Mouse (Mus musculus) mouse embryonic stem cell (cell line): ENCODE measurements around the gene Dhcr24.

Experiments used
- in situ Hi-C, 2 experiments: fragments of 300-500 bp; cut with MboI; formaldehyde crosslinking; loops; 1 replicate in 1 of 2; 3 replicates in 1 of 2; pipeline ENCODE4 v1.14.3; 2019 to 2020; ENCODE audit warnings: low sequenced_read_pairs in 2 of 2, low pct_unique_long_range_greater_than_20kb in 1 of 2, mixed read lengths in 1 of 2; ENCODE audit not compliant: unreplicated experiment in 1 of 2

Gene Dhcr24

GRCm38 (mm10) chr4:106557262-106557661, 3.6 kb upstream of the Dhcr24 start:
- in situ Hi-C loops: no loop called here

- in situ Hi-C loops: no loop called here
These were observed 2.9 kb upstream of the Dhcr24 start for GRCm38 (mm10) chr4:106557978-106558377.

DNA sequence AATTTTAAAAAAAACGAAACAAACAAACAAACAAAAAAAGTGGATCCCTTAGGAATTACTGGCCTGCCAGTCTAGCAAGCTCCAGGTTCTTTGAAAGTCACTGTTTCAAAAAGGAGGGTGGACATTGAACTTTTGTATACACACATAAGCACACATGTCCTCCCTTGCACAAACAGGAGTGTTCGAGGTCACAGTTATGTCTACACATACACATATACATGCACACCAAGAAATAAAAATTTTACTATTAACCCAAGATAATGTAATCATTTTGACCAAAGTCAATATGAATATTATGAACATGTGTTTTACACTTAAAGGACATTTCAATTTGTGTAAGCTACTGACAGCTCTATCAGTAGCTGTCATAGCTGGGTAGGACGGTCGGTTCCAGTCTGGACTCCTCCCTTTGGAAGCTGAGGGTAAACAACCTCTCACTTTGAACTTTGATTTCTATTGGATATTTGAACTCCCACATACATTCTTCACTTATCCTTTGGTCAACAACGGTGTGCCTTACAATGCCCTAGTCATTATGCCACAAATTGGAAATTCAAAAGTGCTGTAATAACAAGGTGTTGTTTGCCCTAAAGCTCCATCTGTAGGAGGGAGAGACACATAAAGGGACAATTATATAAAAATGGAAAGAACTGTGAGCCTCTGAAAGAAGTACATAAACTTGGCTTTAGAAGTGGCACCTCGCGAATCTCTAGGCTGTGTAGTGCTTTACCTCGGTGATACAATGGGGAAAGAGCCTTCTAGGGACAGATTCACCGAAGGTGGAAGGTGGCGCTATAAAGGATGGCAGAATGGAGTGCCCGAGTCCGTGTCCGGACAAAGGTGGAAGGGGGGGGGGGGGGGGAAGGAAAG, 1.3 kb upstream of the Dhcr24 start:
- in situ Hi-C loops: no loop called here

- in situ Hi-C loops: no loop called here
These were observed 509 bp upstream of the Dhcr24 start for GRCm38 (mm10) chr4:106560213-106560845.

DNA sequence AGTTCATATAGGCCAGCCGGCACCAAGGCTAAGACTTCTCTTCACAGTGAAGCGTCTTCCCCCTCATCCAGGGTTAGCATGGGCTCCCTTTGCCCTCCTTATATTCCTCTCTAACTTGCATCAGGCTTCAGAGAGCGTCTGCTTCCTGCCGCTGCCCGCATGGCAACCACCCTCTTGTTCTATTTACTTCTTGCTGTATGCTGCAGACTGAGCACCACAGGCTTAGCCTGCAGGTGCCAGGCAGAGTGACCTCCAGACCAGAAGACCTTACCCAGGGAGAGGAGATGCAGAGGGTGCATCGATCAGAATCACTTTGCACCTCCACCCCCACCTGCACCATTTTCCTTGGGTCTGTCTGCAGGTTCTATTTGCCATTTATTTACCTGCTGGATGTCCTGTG, 1.2 kb downstream of the Dhcr24 start:
- in situ Hi-C loops: no loop called here

GRCm38 (mm10) chr4:106562837-106563790, 2.3 kb downstream of the Dhcr24 start:
- in situ Hi-C loops: no loop called here

- in situ Hi-C loops: no loop called here
These were observed 3.3 kb downstream of the Dhcr24 start for GRCm38 (mm10) chr4:106564161-106564560.

DNA sequence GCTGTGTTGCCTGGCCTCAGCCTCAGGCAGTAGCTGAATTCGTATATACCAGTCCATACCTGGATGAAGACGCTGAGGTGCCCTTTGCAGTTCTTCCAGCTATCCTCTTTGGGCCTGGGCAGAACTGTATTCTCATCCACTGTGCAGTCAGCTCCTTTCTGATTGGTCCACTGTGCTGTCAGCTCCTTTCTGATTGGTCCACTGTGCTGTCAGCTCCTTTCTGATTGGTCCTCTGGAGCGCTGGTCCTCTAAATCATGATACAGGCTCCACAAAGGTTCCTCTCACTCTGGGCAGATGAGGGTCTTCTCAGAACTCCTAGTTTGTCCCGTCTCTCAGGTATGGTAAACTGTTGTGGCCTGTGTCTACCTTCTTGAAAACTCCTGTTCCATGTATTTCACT, 8.8 kb downstream of the Dhcr24 start:
- in situ Hi-C loops: no loop called here

- in situ Hi-C loops: no loop called here
These were observed 10.4 kb downstream of the Dhcr24 start for GRCm38 (mm10) chr4:106571081-106571724.

GRCm38 (mm10) chr4:106575022-106575421, 14.2 kb downstream of the Dhcr24 start:
- in situ Hi-C loops: no loop called here

DNA sequence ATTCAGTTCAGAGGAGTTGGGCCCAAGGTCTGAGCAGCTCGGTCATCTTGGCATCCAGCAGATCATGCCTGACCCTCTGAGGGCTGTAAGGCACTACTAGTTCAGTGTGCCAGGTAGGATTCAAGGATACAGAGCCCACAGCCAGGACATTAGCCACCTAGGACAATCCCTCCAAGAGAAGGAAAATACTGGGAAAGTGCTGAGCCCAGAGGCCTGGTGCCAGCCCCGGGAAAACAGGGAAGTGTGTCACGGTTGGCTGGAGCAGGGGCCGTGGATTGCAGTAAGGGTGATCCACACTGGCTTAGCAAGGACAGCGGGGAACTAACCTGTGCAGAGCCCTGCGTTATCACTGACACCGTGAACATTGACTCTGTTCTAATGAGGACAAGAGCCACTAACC, 16.7 kb downstream of the Dhcr24 start:
- in situ Hi-C loops: no loop called here

- in situ Hi-C loops: no loop called here
These were observed 20.5 kb downstream of the Dhcr24 start for GRCm38 (mm10) chr4:106581176-106581864.

- in situ Hi-C loops: no loop called here
These were observed 21.0 kb downstream of the Dhcr24 start for GRCm38 (mm10) chr4:106581865-106582204.

DNA sequence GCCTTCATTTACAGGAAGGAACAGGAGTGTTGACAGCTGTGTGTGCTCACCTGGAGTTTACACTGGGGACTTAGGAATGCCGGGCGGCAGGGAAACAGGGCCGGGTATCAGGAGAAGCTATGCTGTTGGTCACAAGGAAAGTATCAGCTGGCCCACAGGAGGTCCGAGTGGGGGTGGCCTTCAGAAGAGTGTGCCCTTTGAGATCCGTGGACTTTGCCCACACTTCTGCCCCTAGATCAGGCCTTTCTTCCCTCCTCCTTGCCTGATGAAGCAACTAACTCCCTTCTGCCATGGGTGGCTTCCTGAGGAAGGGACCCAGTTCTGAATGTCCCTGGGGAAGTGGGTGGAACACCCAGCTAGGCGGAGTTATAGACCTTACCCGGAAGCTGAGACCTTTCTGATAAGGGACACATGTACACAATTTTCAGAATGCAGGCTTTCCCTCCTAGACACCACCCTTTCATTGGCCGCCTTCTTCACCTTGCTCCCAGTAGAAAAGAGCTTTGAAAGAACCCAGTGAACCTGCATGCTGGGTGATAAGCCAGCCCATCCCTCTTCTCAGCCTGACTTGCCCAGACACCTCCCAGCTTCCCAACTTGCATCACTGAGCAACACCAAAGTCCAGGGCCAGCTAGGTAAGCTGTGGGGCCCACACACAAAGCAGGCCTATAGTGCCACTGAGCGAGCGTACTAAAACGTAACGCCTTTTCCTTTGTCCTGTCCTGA, 21.8 kb downstream of the Dhcr24 start:
- in situ Hi-C loops: no loop called here

GRCm38 (mm10) chr4:106584665-106585064, 23.8 kb downstream of the Dhcr24 start:
- in situ Hi-C loops: no loop called here

DNA sequence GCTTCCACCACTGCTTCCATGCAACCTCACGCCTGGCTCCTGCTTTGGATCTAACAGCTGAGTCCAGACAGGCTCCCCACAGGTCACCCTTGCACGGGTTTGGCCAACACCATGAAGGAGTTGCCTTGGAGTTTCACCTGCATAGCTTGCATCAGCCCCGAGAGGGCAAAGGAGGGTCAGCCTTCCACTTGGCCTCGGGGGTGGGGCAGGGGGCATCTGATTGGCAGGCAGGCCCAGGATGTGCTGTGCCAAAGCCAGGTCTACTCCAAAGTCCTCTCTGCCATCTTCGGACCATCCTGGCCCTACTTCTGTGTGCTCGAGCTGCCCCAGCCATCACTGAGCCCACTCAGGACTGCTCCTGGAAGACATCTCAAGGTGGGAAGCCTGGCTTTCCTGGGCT, 26.2 kb downstream of the Dhcr24 start:
- in situ Hi-C loops: no loop called here

DNA sequence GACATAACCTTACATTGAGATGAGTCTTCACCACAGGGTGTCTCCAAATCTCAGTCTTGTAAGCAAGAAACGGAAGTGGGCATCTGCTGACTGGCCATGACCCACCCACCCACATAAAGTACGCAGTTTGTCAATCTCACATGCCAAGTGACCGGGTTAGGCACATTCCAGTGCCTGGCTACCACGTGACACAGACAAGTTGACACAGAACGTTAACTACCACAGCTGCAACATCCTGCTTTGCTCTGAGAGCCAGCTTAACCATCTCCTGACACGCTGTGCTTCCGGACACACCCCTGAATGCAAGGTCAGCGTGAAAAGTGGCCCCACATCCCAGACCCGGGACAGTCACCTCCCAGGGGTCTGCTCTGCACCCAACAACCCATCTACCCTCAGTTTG, 29.3 kb downstream of the Dhcr24 start:
- in situ Hi-C loops: loop anchor here in 1 of 2 experiments (5.0 kb wide), 1 partner anchor 53 kb away; no protein-coding TSS in a partner anchor
